Mouse (Mus musculus) CH12.LX (cell line): Measurements from ENCODE around the gene Myo1c. TPM values are rescaled to one million over a fixed set of nuclear protein-coding genes. Genes with fewer than 3 reads are reported as not detected.

Experiments used
- DNase-seq: peaks from one replicate; pipeline ENCODE4 v3.0.0-alpha.2; 2013; ENCODE audit errors: extremely low read depth
- H3K27ac ChIP-seq: 2 replicates; pipeline ENCODE4 v1.5.1; 2012; ENCODE audit warnings: low read depth, mild to moderate bottlenecking, control low read depth, moderate library complexity; ENCODE audit not compliant: insufficient read depth
- H3K27me3 ChIP-seq: replicated peaks from 2 replicates; pipeline ENCODE3; 2012; ENCODE audit warnings: inconsistent platforms
- H3K36me3 ChIP-seq, 2 experiments: replicated peaks in 1 of 2; 2 replicates each; pipeline versions ENCODE3 to v1.6.1; 2012; ENCODE audit warnings: inconsistent platforms in 1 of 2, low read length in 1 of 2, mild to moderate bottlenecking in 1 of 2, mixed read lengths in 1 of 2, moderate library complexity in 1 of 2; ENCODE audit not compliant: control insufficient read depth in 1 of 2, insufficient read depth in 1 of 2
- H3K4me1 ChIP-seq, 2 experiments: 2 replicates each; pipeline ENCODE4 v1.6.1; 2012; ENCODE audit warnings: inconsistent platforms in 1 of 2, moderate library complexity in 1 of 2; ENCODE audit not compliant: insufficient read depth in 2 of 2, control insufficient read depth in 1 of 2
- H3K4me2 ChIP-seq: 2 replicates; pipeline ENCODE4 v1.6.1; 2012; ENCODE audit warnings: low read depth, mild to moderate bottlenecking, control low read depth; ENCODE audit not compliant: poor library complexity, insufficient read depth, severe bottlenecking
- H3K4me3 ChIP-seq, 3 experiments: fragments of 150-350 bp in 1 of 3; sonication (generic) in 1 of 3; replicated peaks in 1 of 3; 2 replicates each; pipeline versions ENCODE3 to v1.5.1; 2011 to 2012; ENCODE audit warnings: low read depth in 2 of 3, low read length in 2 of 3, mild to moderate bottlenecking in 2 of 3, moderate library complexity in 2 of 3, control low read depth in 1 of 3, improper control_type of control experiment in 1 of 3, inconsistent platforms in 1 of 3, mixed read lengths in 1 of 3; ENCODE audit not compliant: poor library complexity in 1 of 3
- H3K79me2 ChIP-seq: replicated peaks from 2 replicates; pipeline ENCODE4 v1.6.1; 2012; ENCODE audit warnings: mild to moderate bottlenecking, moderate library complexity; ENCODE audit not compliant: control insufficient read depth, poor library complexity, insufficient read depth, severe bottlenecking; ENCODE audit errors: extremely low read depth
- H3K9ac ChIP-seq: 2 replicates; pipeline ENCODE4 v1.6.1; 2012; ENCODE audit warnings: low read depth, mild to moderate bottlenecking, control low read depth, moderate library complexity; ENCODE audit not compliant: insufficient read depth
- H3K9me3 ChIP-seq: replicated peaks from 2 replicates; pipeline ENCODE3; 2012; ENCODE audit warnings: low read length, inconsistent platforms, mixed read lengths
- BHLHE40 ChIP-seq: IDR thresholded peaks from 2 replicates; pipeline ENCODE4 v1.6.1; 2011; ENCODE audit warnings: mild to moderate bottlenecking, low read depth, low read length, improper control_type of control experiment
- CHD1 ChIP-seq: IDR thresholded peaks from 2 replicates; pipeline ENCODE4 v1.6.1; 2012; ENCODE audit warnings: low read depth, low read length, improper control_type of control experiment, inconsistent platforms
- E2F4 ChIP-seq: IDR thresholded peaks from 2 replicates; pipeline ENCODE4 v1.6.1; 2011; ENCODE audit warnings: low read depth, low read length, improper control_type of control experiment; ENCODE audit not compliant: insufficient replicate concordance
- ETS1 ChIP-seq: conservative IDR thresholded peaks from 2 replicates; pipeline ENCODE4 v1.6.1; 2012; ENCODE audit warnings: low read depth, mild to moderate bottlenecking, inconsistent platforms, low read length, improper control_type of control experiment, moderate library complexity
- IRF4 ChIP-seq: IDR thresholded peaks from 2 replicates; pipeline ENCODE4 v1.6.1; 2014; ENCODE audit warnings: low read depth, mild to moderate bottlenecking, inconsistent platforms, low read length, improper control_type of control experiment
- JUND ChIP-seq: conservative IDR thresholded peaks from 2 replicates; pipeline ENCODE4 v1.6.1; 2011; ENCODE audit warnings: low read depth, low read length, improper control_type of control experiment
- KAT2A ChIP-seq: IDR thresholded peaks from 2 replicates; pipeline ENCODE4 v1.6.1; 2012; ENCODE audit warnings: low read length, improper control_type of control experiment, inconsistent platforms; ENCODE audit not compliant: insufficient replicate concordance
- MAFK ChIP-seq: IDR thresholded peaks from 2 replicates; pipeline ENCODE4 v1.6.1; 2011; ENCODE audit warnings: low read length, improper control_type of control experiment; ENCODE audit not compliant: insufficient replicate concordance
- MAX ChIP-seq: IDR thresholded peaks from 2 replicates; pipeline ENCODE4 v1.6.1; 2011; ENCODE audit warnings: low read length, improper control_type of control experiment
- MEF2A ChIP-seq: IDR thresholded peaks from 2 replicates; pipeline ENCODE4 v1.6.1; 2014; ENCODE audit warnings: low read depth, mild to moderate bottlenecking, inconsistent platforms, low read length, improper control_type of control experiment, borderline replicate concordance
- MXI1 ChIP-seq: IDR thresholded peaks from 2 replicates; pipeline ENCODE4 v1.6.1; 2011; ENCODE audit warnings: mild to moderate bottlenecking, low read depth, low read length, improper control_type of control experiment
- MYC ChIP-seq: IDR thresholded peaks from 2 replicates; pipeline ENCODE4 v1.6.1; 2011; ENCODE audit warnings: low read depth, mild to moderate bottlenecking, improper control_type of control experiment, low read length
- NELFE ChIP-seq: IDR thresholded peaks from 2 replicates; pipeline ENCODE4 v1.6.1; 2011; ENCODE audit warnings: low read depth, low read length, improper control_type of control experiment
- NRF1 ChIP-seq: IDR thresholded peaks from 2 replicates; pipeline ENCODE4 v1.6.1; 2014; ENCODE audit warnings: low read depth, mild to moderate bottlenecking, inconsistent platforms, low read length, improper control_type of control experiment, moderate library complexity
- SIN3A ChIP-seq: IDR thresholded peaks from 2 replicates; pipeline ENCODE4 v1.6.1; 2012; ENCODE audit warnings: low read length, improper control_type of control experiment, inconsistent platforms
- SMC3 ChIP-seq: IDR thresholded peaks from 2 replicates; pipeline ENCODE4 v1.6.1; 2011; ENCODE audit warnings: low read depth, low read length, improper control_type of control experiment
- UBTF ChIP-seq: IDR thresholded peaks from 2 replicates; pipeline ENCODE4 v1.6.1; 2012; ENCODE audit warnings: low read depth, mild to moderate bottlenecking, inconsistent platforms, low read length, improper control_type of control experiment, moderate library complexity
- USF1 ChIP-seq: IDR thresholded peaks from 2 replicates; pipeline ENCODE4 v1.6.1; 2014; ENCODE audit warnings: low read depth, mild to moderate bottlenecking, inconsistent platforms, low read length, improper control_type of control experiment
- dilution Hi-C: fragments of 300-500 bp; cut with MboI; formaldehyde crosslinking; loops from 2 replicates; pipeline ENCODE4 v1.14.3; 2020; ENCODE audit warnings: low sequenced_read_pairs; ENCODE audit not compliant: extremely low pct_unique_long_range_greater_than_20kb, extremely low pct_ligation_motif_present
- in situ Hi-C: fragments of 300-500 bp; cut with MboI; formaldehyde crosslinking; loops from 3 replicates; pipeline ENCODE4 v1.14.3; 2019; ENCODE audit warnings: low sequenced_read_pairs, low pct_ligation_motif_present, low pct_unique_long_range_greater_than_20kb, mixed read lengths
- polyA plus RNA-seq: library from polyadenylated mRNA; unstranded; fragments of >175 nt; gene quantifications from 2 replicates; pipeline ENCODE4 v1.2.1, GENCODE M21; 2012; ENCODE audit warnings: low read depth; ENCODE audit not compliant: insufficient read length
- total RNA-seq, 2 experiments: library from RNA; depleted of rRNA; stranded (reverse); fragments of 300-350 nt in 1 of 2; fragments of >200 nt in 1 of 2; gene quantifications; 2 replicates each; pipeline ENCODE4 v1.2.3; 2012 to 2014

The Myo1c gene
- total and polyA plus RNA-seq, 3 experiments = 21.9 to 52.0 (median 41.1) TPM

DNA sequence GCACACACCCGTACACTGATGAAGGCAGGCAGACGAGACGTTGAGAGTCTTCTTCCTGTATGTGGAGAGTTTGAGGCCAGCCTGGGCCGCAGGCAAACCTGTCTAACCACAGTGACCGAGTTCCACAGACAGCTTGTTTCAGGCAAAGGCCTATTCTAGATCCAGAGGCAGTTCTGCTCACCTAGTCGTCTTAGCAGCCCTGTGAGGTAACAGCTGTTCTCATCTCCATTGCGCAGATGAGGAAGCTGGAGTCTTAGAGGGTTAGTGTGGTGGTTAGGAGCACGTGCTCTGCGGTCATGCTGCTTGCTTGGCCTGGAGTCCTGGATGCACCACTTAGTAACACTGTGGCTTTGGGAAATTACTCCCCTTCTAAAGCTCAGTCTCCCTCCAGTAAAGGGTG, 5.6 kb upstream of the Myo1c start:
- Histone ChIP-seq H3K79me2 (no peaks in the 10 kb centered on the region), H3K36me3 (peaks cover 52 to 80% of the 10 kb centered on the region in 2 experiments), H3K9ac (no peak overlapping the region), H3K27ac (no peak overlapping the region), H3K27me3 (no peaks in the 10 kb centered on the region), H3K9me3 (no peaks in the 10 kb centered on the region), H3K4me2 (no peak overlapping the region), H3K4me3 (no peak overlapping the region), H3K4me1 (peaks cover 3 to 35% of the 10 kb centered on the region in 2 experiments; a peak in 2 of 4 replicates)
- in situ Hi-C loops = no loop called here
- TF ChIP-seq ETS1 (peak; percentile 27; the same call in 1 of the 2 replicates), NRF1 (0 out of 2 replicates have a peak, but pooled peaks have one; percentile 30), E2F4 (no peak), MAX (peak; percentile 75; the same call in 1 of the 2 replicates), MEF2A (no peak), BHLHE40 (peak; percentile 87), UBTF (no peak)
- dilution Hi-C loops = no loop called here
- peak; percentile 70 for DNase-seq

DNA sequence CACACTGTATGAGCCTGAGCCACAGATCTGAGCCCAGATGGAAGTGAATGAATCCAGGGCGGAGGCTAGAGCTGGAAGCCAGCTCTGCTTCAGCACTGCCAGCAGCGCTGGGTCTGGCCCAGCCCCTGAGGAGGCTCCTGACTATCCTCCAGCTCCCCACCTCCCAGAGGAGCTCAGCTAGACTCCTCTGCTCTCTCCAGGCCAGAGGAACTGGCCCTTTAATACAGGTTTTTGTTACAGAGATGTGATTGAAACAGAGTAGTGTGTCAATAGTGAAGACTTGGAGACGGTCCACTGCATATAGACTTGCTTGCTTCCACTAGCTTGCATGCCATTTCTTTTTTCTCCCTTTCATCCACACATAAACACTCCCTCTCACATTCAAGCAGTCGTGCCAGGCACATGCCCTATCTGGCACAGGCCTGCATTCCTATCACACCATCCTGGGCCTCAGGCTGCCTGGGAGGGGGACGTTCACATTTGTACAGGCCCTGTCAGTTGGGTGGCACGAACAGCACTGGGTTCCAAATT, 2.6 kb upstream of the Myo1c start:
- dilution Hi-C loops = no loop called here
- Histone ChIP-seq H3K27ac (no peak overlapping the region), H3K27me3 (no peaks in the 10 kb centered on the region), H3K4me3 (no peak overlapping the region), H3K36me3 (peaks cover 31 to 56% of the 10 kb centered on the region in 2 experiments), H3K4me2 (no peak overlapping the region), H3K9ac (no peak overlapping the region), H3K4me1 (peaks cover 9 to 53% of the 10 kb centered on the region in 2 experiments; a peak in 3 of 4 replicates), H3K79me2 (peaks cover 14% of the 10 kb centered on the region), H3K9me3 (no peaks in the 10 kb centered on the region)
- no peak for TF ChIP-seq MYC
- in situ Hi-C loops = no loop called here
- no peak for DNase-seq

DNA sequence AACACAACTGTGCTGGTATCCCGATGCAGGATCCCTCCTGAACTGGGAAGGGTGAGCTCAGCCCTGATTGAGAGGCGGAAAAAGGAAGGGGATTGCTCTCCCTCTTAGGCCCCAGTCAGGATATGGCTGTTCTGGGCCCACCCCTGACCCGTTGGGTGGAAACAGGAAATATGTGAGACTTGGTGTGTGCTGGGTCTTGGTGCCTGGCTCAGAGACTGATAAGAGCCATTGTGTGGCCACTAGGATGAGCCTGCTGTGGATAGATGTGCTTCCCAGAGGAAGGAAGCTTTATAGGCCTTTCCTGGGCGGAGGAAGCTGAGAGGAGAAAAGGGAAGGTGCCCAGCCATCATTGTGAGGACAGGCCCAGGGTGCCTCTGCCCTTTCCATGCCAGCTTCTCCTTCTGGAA, 1.1 kb upstream of the Myo1c start:
- Histone ChIP-seq H3K4me3 (no peak overlapping the region), H3K4me1 (peaks cover 9 to 50% of the 10 kb centered on the region in 2 experiments; a peak in 3 of 4 replicates), H3K79me2 (peaks cover 16% of the 10 kb centered on the region), H3K9ac (no peak overlapping the region), H3K4me2 (no peak overlapping the region), H3K36me3 (peaks cover 23 to 42% of the 10 kb centered on the region in 2 experiments), H3K9me3 (no peaks in the 10 kb centered on the region), H3K27me3 (no peaks in the 10 kb centered on the region), H3K27ac (no peak overlapping the region)
- dilution Hi-C loops = no loop called here
- TF ChIP-seq CHD1 (no peak), ETS1 (no peak), MXI1 (no peak), USF1 (no peak), MAX (no peak), MAFK (no peak), NELFE (no peak), IRF4 (no peak), KAT2A (no peak), JUND (no peak), SIN3A (no peak), SMC3 (no peak)
- in situ Hi-C loops = no loop called here
- DNase-seq = no peak
